Mouse (Mus musculus): ENCODE data around the gene Gm28053. TPM values are rescaled to one million over a fixed set of nuclear protein-coding genes. Genes with fewer than 3 reads are reported as not detected.

Gene Gm28053
- polyA plus RNA-seq, 1 experiment, result not detected

- no peaks in the 10 kb centered on the region for H3K36me3 ChIP-seq (ENCODE audit: control insufficient read depth)
- H3K4me3 ChIP-seq (replicated peaks), result peak overlapping the region; percentile 46
- no peaks in the 10 kb centered on the region for H3K9me3 ChIP-seq (ENCODE audit: control insufficient read depth, low read length)
- TF ChIP-seq GATA1 (IDR thresholded peaks at IDR 0.05; ENCODE audit: low read length), result no peak
- no peak for TF ChIP-seq TAL1 (IDR thresholded peaks at IDR 0.05; ENCODE audit: low read length)
- H3K27me3 ChIP-seq (ENCODE audit: control insufficient read depth), result no peaks in the 10 kb centered on the region
- no peaks in the 10 kb centered on the region; the same call in 1 of the 2 replicates for H3K4me1 ChIP-seq (ENCODE audit: control insufficient read depth)
Measured at GRCm38 (mm10) chr6:48742422-48743351, 24.3 kb downstream of the Gm28053 start.

- Histone ChIP-seq H3K4me3 (replicated peaks) (no peak overlapping the region), H3K36me3 (ENCODE audit: control insufficient read depth) (no peaks in the 10 kb centered on the region), H3K27me3 (ENCODE audit: control insufficient read depth) (no peaks in the 10 kb centered on the region), H3K9me3 (ENCODE audit: control insufficient read depth, low read length) (no peaks in the 10 kb centered on the region), H3K4me1 (ENCODE audit: control insufficient read depth) (no peaks in the 10 kb centered on the region; the same call in 1 of the 2 replicates)
- TF ChIP-seq TAL1 (IDR thresholded peaks at IDR 0.05; ENCODE audit: low read length) (no peak), GATA1 (IDR thresholded peaks at IDR 0.05; ENCODE audit: low read length) (no peak)
Measured at GRCm38 (mm10) chr6:48745490-48745889, 27.1 kb downstream of the Gm28053 start.

GRCm38 (mm10) chr6:48745959-48746889, 27.8 kb downstream of the Gm28053 start, which contains the start of gene Gimap5:
Gene Gimap5, plus strand, starts transcription at chr6:48746197.
- no peaks in the 10 kb centered on the region for H3K27me3 ChIP-seq (ENCODE audit: control insufficient read depth)
- no peaks in the 10 kb centered on the region; the same call in 1 of the 2 replicates for H3K4me1 ChIP-seq (ENCODE audit: control insufficient read depth)
- H3K9me3 ChIP-seq (ENCODE audit: control insufficient read depth, low read length), result no peaks in the 10 kb centered on the region
- no peaks in the 10 kb centered on the region for H3K36me3 ChIP-seq (ENCODE audit: control insufficient read depth)
- no peak within 1 kb of the TSS for H3K4me3 ChIP-seq (replicated peaks)
- TF ChIP-seq GATA1 (IDR thresholded peaks at IDR 0.05; ENCODE audit: low read length) (no peak), TAL1 (IDR thresholded peaks at IDR 0.05; ENCODE audit: low read length) (no peak)

GRCm38 (mm10) chr6:48747091-48747966, 28.9 kb downstream of the Gm28053 start:
- Histone ChIP-seq H3K9me3 (ENCODE audit: control insufficient read depth, low read length) (no peaks in the 10 kb centered on the region), H3K4me3 (replicated peaks) (no peak overlapping the region), H3K36me3 (ENCODE audit: control insufficient read depth) (no peaks in the 10 kb centered on the region), H3K27me3 (ENCODE audit: control insufficient read depth) (no peaks in the 10 kb centered on the region), H3K4me1 (ENCODE audit: control insufficient read depth) (no peaks in the 10 kb centered on the region; the same call in 1 of the 2 replicates)
- no peak for TF ChIP-seq TAL1 (IDR thresholded peaks at IDR 0.05; ENCODE audit: low read length)
- no peak for TF ChIP-seq GATA1 (IDR thresholded peaks at IDR 0.05; ENCODE audit: low read length)

- no peaks in the 10 kb centered on the region for H3K4me1 ChIP-seq (ENCODE audit: control insufficient read depth)
- no peak for TF ChIP-seq GATA1 (IDR thresholded peaks at IDR 0.05; ENCODE audit: low read length)
- TF ChIP-seq TAL1 (IDR thresholded peaks at IDR 0.05; ENCODE audit: low read length), result no peak
- H3K27me3 ChIP-seq (ENCODE audit: control insufficient read depth), result no peaks in the 10 kb centered on the region
- peaks cover 6% of the 10 kb centered on the region for H3K9me3 ChIP-seq (ENCODE audit: control insufficient read depth, low read length)
- no peak overlapping the region for H3K4me3 ChIP-seq (replicated peaks)
- no peaks in the 10 kb centered on the region for H3K36me3 ChIP-seq (ENCODE audit: control insufficient read depth)
Measured at GRCm38 (mm10) chr6:48763567-48764270, 45.3 kb downstream of the Gm28053 start.

- Histone ChIP-seq H3K27me3 (ENCODE audit: control insufficient read depth) (no peaks in the 10 kb centered on the region), H3K9me3 (ENCODE audit: control insufficient read depth, low read length) (peaks cover 6% of the 10 kb centered on the region), H3K36me3 (ENCODE audit: control insufficient read depth) (no peaks in the 10 kb centered on the region), H3K4me3 (replicated peaks) (no peak overlapping the region), H3K4me1 (ENCODE audit: control insufficient read depth) (no peaks in the 10 kb centered on the region)
- no peak for TF ChIP-seq TAL1 (IDR thresholded peaks at IDR 0.05; ENCODE audit: low read length)
- no peak for TF ChIP-seq GATA1 (IDR thresholded peaks at IDR 0.05; ENCODE audit: low read length)
Measured at GRCm38 (mm10) chr6:48764496-48764895, 46.1 kb downstream of the Gm28053 start.

GRCm38 (mm10) chr6:48768178-48768869, 49.9 kb downstream of the Gm28053 start:
- no peaks in the 10 kb centered on the region for H3K4me1 ChIP-seq (ENCODE audit: control insufficient read depth)
- no peak for TF ChIP-seq TAL1 (IDR thresholded peaks at IDR 0.05; ENCODE audit: low read length)
- TF ChIP-seq GATA1 (IDR thresholded peaks at IDR 0.05; ENCODE audit: low read length), result no peak
- no peaks in the 10 kb centered on the region for H3K27me3 ChIP-seq (ENCODE audit: control insufficient read depth)
- H3K36me3 ChIP-seq (ENCODE audit: control insufficient read depth), result no peaks in the 10 kb centered on the region
- peaks cover 6% of the 10 kb centered on the region for H3K9me3 ChIP-seq (ENCODE audit: control insufficient read depth, low read length)
- no peak overlapping the region for H3K4me3 ChIP-seq (replicated peaks)

All from erythroblast, embryonic 14.5 days (primary cell).